Mouse (Mus musculus): Measurements from ENCODE around the gene Emb.

The Emb gene

GRCm38 (mm10) chr13:117220501-117221321, 12.4 kb downstream of the Emb start, which contains the start of gene Gm17509:
Gene Gm17509, minus strand, starts transcription at chr13:117221075.
- DNase-seq: peak; percentile 87

GRCm38 (mm10) chr13:117223125-117223524, 14.8 kb downstream of the Emb start:
- no peak for DNase-seq

- DNase-seq: no peak
Measured at GRCm38 (mm10) chr13:117224901-117225300, 16.6 kb downstream of the Emb start.

GRCm38 (mm10) chr13:117225561-117225960, 17.2 kb downstream of the Emb start:
- no peak for DNase-seq

GRCm38 (mm10) chr13:117230371-117231110, 22.2 kb downstream of the Emb start:
- no peak for DNase-seq

GRCm38 (mm10) chr13:117233808-117234207, 25.5 kb downstream of the Emb start:
- no peak for DNase-seq

- DNase-seq: no peak
Measured at GRCm38 (mm10) chr13:117234486-117234885, 26.1 kb downstream of the Emb start.

GRCm38 (mm10) chr13:117235530-117236212, 27.3 kb downstream of the Emb start:
- no peak for DNase-seq

- no peak for DNase-seq
Measured at GRCm38 (mm10) chr13:117237111-117237510, 28.8 kb downstream of the Emb start.

- DNase-seq: no peak
Measured at GRCm38 (mm10) chr13:117242063-117242462, 33.7 kb downstream of the Emb start.

- no peak for DNase-seq
Measured at GRCm38 (mm10) chr13:117242621-117243020, 34.3 kb downstream of the Emb start.

- DNase-seq: no peak
Measured at GRCm38 (mm10) chr13:117260704-117261103, 52.4 kb downstream of the Emb start.

GRCm38 (mm10) chr13:117266156-117266555, 57.8 kb downstream of the Emb start:
- no peak for DNase-seq

GRCm38 (mm10) chr13:117267963-117268362, 59.6 kb downstream of the Emb start:
- DNase-seq: no peak

GRCm38 (mm10) chr13:117284036-117284435, 75.7 kb downstream of the Emb start:
- DNase-seq: peak; percentile 83

GRCm38 (mm10) chr13:117286939-117287338, 78.6 kb downstream of the Emb start:
- DNase-seq: peak; percentile 59

- peak; percentile 21 for DNase-seq
Measured at GRCm38 (mm10) chr13:117287400-117287799, 79.1 kb downstream of the Emb start.

GRCm38 (mm10) chr13:117289494-117290270, 81.3 kb downstream of the Emb start:
- peak; percentile 76 for DNase-seq

- DNase-seq: peak; percentile 83
Measured at GRCm38 (mm10) chr13:117311446-117312225, 103.3 kb downstream of the Emb start.
